ENCODE assay signal across 11 mouse cellular contexts in the genomic region with DNA sequence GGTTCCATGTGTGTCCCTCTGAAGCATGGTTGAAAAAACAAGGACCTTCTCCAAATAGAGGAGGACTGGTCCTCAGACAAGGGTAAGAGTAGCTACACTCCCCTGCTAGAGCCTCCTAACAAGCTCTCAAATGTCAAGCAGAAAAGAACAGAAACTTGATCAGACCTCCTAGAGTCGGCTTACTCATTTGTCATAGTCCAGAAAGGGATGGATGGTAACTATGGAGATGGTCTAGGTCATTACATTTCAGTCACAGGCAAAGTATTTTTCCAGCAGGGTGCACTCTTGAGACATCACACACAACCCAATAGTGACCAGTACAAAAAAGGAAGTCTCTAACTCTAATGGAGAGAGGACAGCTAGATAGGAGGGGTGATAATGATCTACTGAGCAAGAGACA. TPM values are rescaled to one million over a fixed set of nuclear protein-coding genes. Genes with fewer than 3 reads are reported as not detected.
DNase-seq lines count a peak whose midpoint lies in the region; ATAC-seq lines count a peak whose summit lies in the region.
"Had no signal": no experiment of that assay in that cellular context is flagged by ENCODE, and none has a peak within 500 bp of the region (broad histone marks: within the 10 kb centered on the region; RNA-seq: fewer than 3 reads in every experiment).

No protein-coding gene starts in this region.

- H3K9ac ChIP-seq in liver, embryonic 12.5 days = no peak overlapping the region
- H3K9ac ChIP-seq: heart, embryonic 15.5 days had no signal

- no peak overlapping the region for H3K27ac ChIP-seq in liver, embryonic 12.5 days
- H3K27ac ChIP-seq: heart, embryonic 15.5 days had no signal

- peak; percentile 49; the same call in 1 of the 2 replicates for ATAC-seq in liver, embryonic 12.5 days

- H3K4me1 ChIP-seq in liver, embryonic 12.5 days = no peaks in the 10 kb centered on the region
- H3K4me1 ChIP-seq: heart, embryonic 15.5 days had no signal

- no peaks in the 10 kb centered on the region for H3K9me3 ChIP-seq in liver, embryonic 12.5 days (replicated peaks)
- H3K9me3 ChIP-seq: heart, embryonic 15.5 days had no signal

- 23% methylated on average over 1 of the region's 1 CpGs for WGBS in liver, embryonic 12.5 days (ENCODE audit: insufficient replicate concordance)

- H3K4me3 ChIP-seq in liver, embryonic 12.5 days = no peak overlapping the region
- H3K4me3 ChIP-seq: heart, embryonic 15.5 days had no signal

- intact Hi-C loops in left cerebral cortex, postnatal 36 days (cut with DNase I) = no loop called here

- H3K36me3 ChIP-seq in liver, embryonic 12.5 days = no peaks in the 10 kb centered on the region
- H3K36me3 ChIP-seq: heart, embryonic 15.5 days had no signal

- H3K4me2 ChIP-seq in liver, embryonic 12.5 days = no peak overlapping the region
- H3K4me2 ChIP-seq: heart, embryonic 15.5 days had no signal

- DNase-seq in adrenal gland, adult 2 months = peak; percentile 46
- no peak for DNase-seq in adrenal gland, adult 18-20 months (ENCODE audit: low spot score in 2 of 2)
- peak; percentile 25 for DNase-seq in 3134 (ENCODE audit: extremely low read depth, insufficient read length, low spot score)
- DNase-seq in embryo, embryonic 10.5 days (ENCODE audit: low spot score) = peak; percentile 14
- no peak for DNase-seq in cerebellum, postnatal 14 days
- no peak for DNase-seq in left cerebral cortex, postnatal 36 days (ENCODE audit: low spot score in 2 of 2)
- DNase-seq in right cerebral cortex, postnatal 25 days = no peak
- DNase-seq: cerebellum, postnatal 25 days had no signal

- H3K27me3 ChIP-seq in liver, embryonic 12.5 days (replicated peaks) = no peaks in the 10 kb centered on the region
- H3K27me3 ChIP-seq: heart, embryonic 15.5 days had no signal

RNA-seq across cellular contexts. Expression of gene Fyb, which starts 21.9 kb away (rescaled TPM):
- 10 to 100 TPM; 41.2 to 44.7 TPM for total RNA-seq in adrenal gland, adult 2 months (2021)
- 338 and 482 TPM in 2 replicates for polyA plus RNA-seq in adrenal gland, adult 2 months (2012; rRNA removed)
- 10 to 100 TPM; 43.5 to 45.3 TPM for total RNA-seq in adrenal gland, adult 18-20 months (2021)
- polyA plus RNA-seq in liver, embryonic 12.5 days (2016; fragmentation: Nextera tagmentation; extraction: Ambion mirVana) = 32.2 and 36.7 TPM in 2 replicates
- 1 to 10 TPM; 9.0 to 9.9 TPM for total RNA-seq in left cerebral cortex, postnatal 36 days (2021)

RNA-seq across cellular contexts. Expression of gene C9, which starts 55.7 kb away (rescaled TPM):
- 1 to 10 TPM in 1 of 2 experiments, not detected in 1; 1.6 TPM for total RNA-seq in adrenal gland, adult 2 months (2021)
- not detected in 2 replicates for polyA plus RNA-seq in adrenal gland, adult 2 months (2012; rRNA removed)
- not detected for total RNA-seq in adrenal gland, adult 18-20 months (2021)
- polyA plus RNA-seq in liver, embryonic 12.5 days (2016; fragmentation: Nextera tagmentation; extraction: Ambion mirVana) = 0.10 and 0.25 TPM in 2 replicates
- total RNA-seq in left cerebral cortex, postnatal 36 days (2021) = not detected
- polyA plus RNA-seq: C2C12; heart, embryonic 15.5 days had no signal

Comparison
In these comparisons a context has a peak if more than half of its experiments do, and no peak if none do; other contexts are left out.
1. DNase-seq: peak in adrenal gland, adult 2 months (single experiment), 3134 (single experiment) and embryo, embryonic 10.5 days (single experiment); none in adrenal gland, adult 18-20 months (0 of 2), cerebellum, postnatal 14 days (0 of 2), left cerebral cortex, postnatal 36 days (0 of 2) and right cerebral cortex, postnatal 25 days (single experiment).